Mouse (Mus musculus): ENCODE results near the gene Olfr12.

Gene Olfr12

DNA sequence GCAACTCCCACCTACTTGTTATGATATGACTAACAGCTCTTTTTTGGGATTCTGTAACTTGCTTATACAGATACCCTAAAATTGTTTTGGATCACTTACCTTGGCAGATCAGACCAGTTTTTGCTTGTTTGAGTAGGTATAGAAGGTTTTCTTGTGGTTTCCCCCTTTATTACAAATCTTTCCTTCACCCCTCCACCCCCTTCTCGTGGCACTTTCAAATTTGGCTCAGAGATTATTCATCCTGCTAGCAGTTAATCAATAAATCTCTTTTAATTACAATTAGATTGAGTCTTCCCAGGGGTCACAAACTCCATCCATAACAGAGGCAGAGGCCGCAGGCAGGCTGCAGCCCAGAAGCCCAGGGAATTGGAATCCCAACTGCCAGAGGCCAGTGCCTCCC lies at the start of gene Olfr12:
Gene Olfr12, plus strand, starts transcription at position 301 of the 400 bp plus-strand sequence.
- no peak for TF ChIP-seq CTCF (conservative IDR thresholded peaks at IDR 0.05; ENCODE audit: low read length)
- no peak for TF ChIP-seq POU5F1 (IDR thresholded peaks at IDR 0.05; ENCODE audit: borderline replicate concordance, low read length)
- TF ChIP-seq NANOG (IDR thresholded peaks at IDR 0.05; ENCODE audit: borderline replicate concordance, low read length): no peak
- H3K4me3 ChIP-seq (replicated peaks; ENCODE audit: low read length): no peak within 1 kb of the TSS
- peaks cover 16% of the 10 kb centered on the region for H3K27me3 ChIP-seq (ENCODE audit: insufficient read depth, low read length)
- no peaks in the 10 kb centered on the region for H3K4me1 ChIP-seq (replicated peaks; ENCODE audit: low read depth, low read length)
- H3K36me3 ChIP-seq (ENCODE audit: insufficient read depth, low read length): no peaks in the 10 kb centered on the region
- H3K9me3 ChIP-seq (ENCODE audit: low read length): no peaks in the 10 kb centered on the region

DNA sequence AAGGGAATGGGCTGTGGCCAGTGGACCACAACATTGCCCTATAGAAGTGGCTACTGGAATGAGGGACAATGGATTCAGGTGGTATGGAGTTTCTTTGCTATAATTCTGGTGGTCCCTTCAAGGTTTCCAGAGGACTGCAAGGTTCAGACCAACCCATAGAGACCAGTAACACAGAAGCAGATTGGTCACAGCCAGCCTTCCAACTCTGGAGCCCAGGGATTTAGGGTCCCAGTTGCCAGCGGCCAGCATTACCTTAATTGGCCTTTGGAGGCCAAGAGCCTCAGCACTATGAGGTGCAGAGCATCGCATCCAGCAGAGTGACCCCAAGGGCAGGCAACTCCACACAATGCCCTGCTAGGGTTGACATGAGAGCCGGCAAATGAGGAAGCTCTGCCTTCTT lies 46.6 kb upstream of the Olfr12 start, which contains the start of gene Olfr1413:
Gene Olfr1413, plus strand, starts transcription at position 301 of the 400 bp plus-strand sequence.
- no peaks in the 10 kb centered on the region for H3K4me1 ChIP-seq (replicated peaks; ENCODE audit: low read depth, low read length)
- H3K27me3 ChIP-seq (ENCODE audit: insufficient read depth, low read length): no peaks in the 10 kb centered on the region
- no peaks in the 10 kb centered on the region for H3K36me3 ChIP-seq (ENCODE audit: insufficient read depth, low read length)
- TF ChIP-seq POU5F1 (IDR thresholded peaks at IDR 0.05; ENCODE audit: borderline replicate concordance, low read length) (no peak), CTCF (conservative IDR thresholded peaks at IDR 0.05; ENCODE audit: low read length) (no peak), NANOG (IDR thresholded peaks at IDR 0.05; ENCODE audit: borderline replicate concordance, low read length) (no peak)
- no peak within 1 kb of the TSS for H3K4me3 ChIP-seq (replicated peaks; ENCODE audit: low read length)
- no peaks in the 10 kb centered on the region for H3K9me3 ChIP-seq (ENCODE audit: low read length)

DNA sequence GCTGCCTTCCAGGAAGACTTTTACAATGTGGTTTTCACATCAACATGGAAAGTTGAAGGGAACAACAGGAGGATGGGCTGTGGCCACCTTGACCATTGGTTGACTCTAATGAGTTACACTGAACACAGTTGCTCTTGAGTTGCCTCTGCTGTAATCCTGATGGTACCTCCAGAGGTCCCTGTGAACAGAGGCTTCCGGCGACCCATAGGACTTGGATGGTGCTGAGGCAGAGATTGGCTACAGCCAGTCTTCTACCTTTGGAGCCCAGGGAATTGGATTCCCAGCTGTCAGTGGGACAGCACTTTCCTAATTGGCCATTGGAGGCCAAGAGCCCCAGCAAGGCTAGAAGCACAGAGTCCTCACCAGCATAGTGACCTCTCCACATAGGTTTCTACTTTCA lies 32.1 kb upstream of the Olfr12 start, which contains the start of gene Olfr1412:
Gene Olfr1412, plus strand, starts transcription at position 301 of the 400 bp plus-strand sequence.
- no peaks in the 10 kb centered on the region for H3K27me3 ChIP-seq (ENCODE audit: insufficient read depth, low read length)
- H3K4me1 ChIP-seq (replicated peaks; ENCODE audit: low read depth, low read length): no peaks in the 10 kb centered on the region
- TF ChIP-seq CTCF (conservative IDR thresholded peaks at IDR 0.05; ENCODE audit: low read length) (no peak), NANOG (IDR thresholded peaks at IDR 0.05; ENCODE audit: borderline replicate concordance, low read length) (no peak), POU5F1 (IDR thresholded peaks at IDR 0.05; ENCODE audit: borderline replicate concordance, low read length) (no peak)

DNA sequence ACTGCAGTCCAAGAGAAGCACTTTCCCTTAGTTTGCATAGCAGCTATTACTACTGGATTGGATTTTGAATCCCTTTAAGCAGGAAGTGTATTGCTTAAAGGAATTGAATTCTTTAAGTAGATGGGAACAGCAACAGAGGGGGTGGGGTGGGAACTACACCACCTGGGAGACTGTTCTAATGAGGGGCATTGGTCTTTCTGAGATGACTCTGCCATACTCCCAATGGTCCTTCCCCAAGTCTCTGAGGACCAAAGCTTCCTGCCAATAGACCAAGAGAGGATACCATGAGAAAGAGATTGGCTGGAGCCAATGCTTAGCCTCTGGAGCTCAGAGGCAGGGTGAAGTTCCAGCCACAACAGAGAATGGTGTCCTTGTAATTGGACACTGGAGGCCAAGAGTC lies 23.5 kb upstream of the Olfr12 start, which contains the start of gene Olfr1411:
Gene Olfr1411, plus strand, starts transcription at position 301 of the 400 bp plus-strand sequence.
- Histone ChIP-seq H3K4me1 (replicated peaks; ENCODE audit: low read depth, low read length) (no peaks in the 10 kb centered on the region), H3K9me3 (ENCODE audit: low read length) (no peaks in the 10 kb centered on the region), H3K4me3 (replicated peaks; ENCODE audit: low read length) (no peak within 1 kb of the TSS), H3K27me3 (ENCODE audit: insufficient read depth, low read length) (no peaks in the 10 kb centered on the region), H3K36me3 (ENCODE audit: insufficient read depth, low read length) (no peaks in the 10 kb centered on the region)
- TF ChIP-seq CTCF (conservative IDR thresholded peaks at IDR 0.05; ENCODE audit: low read length) (no peak), POU5F1 (IDR thresholded peaks at IDR 0.05; ENCODE audit: borderline replicate concordance, low read length) (no peak), NANOG (IDR thresholded peaks at IDR 0.05; ENCODE audit: borderline replicate concordance, low read length) (no peak)

More for the DNA sequence above, 32.1 kb upstream of the Olfr12 start, which contains the start of gene Olfr1412:
- H3K36me3 ChIP-seq (ENCODE audit: insufficient read depth, low read length): no peaks in the 10 kb centered on the region
- H3K4me3 ChIP-seq (replicated peaks; ENCODE audit: low read length): no peak within 1 kb of the TSS
- H3K9me3 ChIP-seq (ENCODE audit: low read length): peaks cover 11% of the 10 kb centered on the region

DNA sequence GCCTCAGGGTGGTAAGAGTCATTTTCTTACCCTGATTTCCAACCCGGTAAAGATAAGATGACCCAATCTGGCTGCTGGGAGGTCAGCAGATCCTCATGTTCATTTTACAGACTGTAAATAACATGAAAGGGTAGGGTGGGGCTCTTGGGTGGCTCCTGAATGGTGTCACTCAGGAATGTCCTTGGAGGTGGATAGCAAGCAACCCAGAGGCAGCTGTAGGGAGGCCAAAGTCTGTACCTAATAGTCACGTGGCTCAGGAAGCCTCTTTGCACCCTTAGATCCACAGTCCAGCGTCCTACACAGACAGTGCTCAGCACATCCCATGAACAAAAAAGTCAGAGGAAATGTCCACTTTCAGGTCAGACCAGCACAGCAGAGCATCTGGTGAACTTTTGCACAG lies 21.6 kb upstream of the Olfr12 start:
- H3K4me3 ChIP-seq (replicated peaks; ENCODE audit: low read length): no peak overlapping the region
- no peaks in the 10 kb centered on the region for H3K27me3 ChIP-seq (ENCODE audit: insufficient read depth, low read length)
- TF ChIP-seq CTCF (conservative IDR thresholded peaks at IDR 0.05; ENCODE audit: low read length) (no peak), NANOG (IDR thresholded peaks at IDR 0.05; ENCODE audit: borderline replicate concordance, low read length) (no peak), POU5F1 (IDR thresholded peaks at IDR 0.05; ENCODE audit: borderline replicate concordance, low read length) (no peak)
- H3K9me3 ChIP-seq (ENCODE audit: low read length): no peaks in the 10 kb centered on the region
- H3K36me3 ChIP-seq (ENCODE audit: insufficient read depth, low read length): no peaks in the 10 kb centered on the region
- no peaks in the 10 kb centered on the region for H3K4me1 ChIP-seq (replicated peaks; ENCODE audit: low read depth, low read length)

DNA sequence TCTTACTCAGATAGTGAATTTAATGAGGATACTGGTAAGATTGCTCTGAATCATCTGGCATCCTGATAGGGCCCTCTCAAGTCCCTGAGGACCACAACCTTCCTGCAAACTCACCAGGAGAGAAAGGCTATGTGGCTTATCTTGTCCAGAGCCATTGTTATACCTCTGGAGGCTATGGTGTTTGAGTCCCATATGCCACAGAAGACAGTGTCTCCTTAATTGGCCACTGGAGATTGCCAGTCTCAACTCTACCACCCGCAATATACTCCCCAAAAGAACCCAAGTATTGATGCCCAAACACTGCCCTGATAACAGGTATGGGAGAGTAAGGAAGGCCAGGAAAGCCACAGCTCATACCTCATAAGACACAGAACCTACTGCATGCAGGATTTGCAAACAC lies 12.1 kb upstream of the Olfr12 start, which contains the start of gene Olfr1410:
Gene Olfr1410, plus strand, starts transcription at position 301 of the 400 bp plus-strand sequence.
- no peak for TF ChIP-seq NANOG (IDR thresholded peaks at IDR 0.05; ENCODE audit: borderline replicate concordance, low read length)
- TF ChIP-seq POU5F1 (IDR thresholded peaks at IDR 0.05; ENCODE audit: borderline replicate concordance, low read length): no peak
- no peak for TF ChIP-seq CTCF (conservative IDR thresholded peaks at IDR 0.05; ENCODE audit: low read length)
- no peak within 1 kb of the TSS for H3K4me3 ChIP-seq (replicated peaks; ENCODE audit: low read length)
- no peaks in the 10 kb centered on the region for H3K9me3 ChIP-seq (ENCODE audit: low read length)
- H3K36me3 ChIP-seq (ENCODE audit: insufficient read depth, low read length): no peaks in the 10 kb centered on the region
- no peaks in the 10 kb centered on the region for H3K4me1 ChIP-seq (replicated peaks; ENCODE audit: low read depth, low read length)
- H3K27me3 ChIP-seq (ENCODE audit: insufficient read depth, low read length): 0 out of 2 replicates have a peak, but pooled peaks cover 8% of the 10 kb centered on the region

DNA sequence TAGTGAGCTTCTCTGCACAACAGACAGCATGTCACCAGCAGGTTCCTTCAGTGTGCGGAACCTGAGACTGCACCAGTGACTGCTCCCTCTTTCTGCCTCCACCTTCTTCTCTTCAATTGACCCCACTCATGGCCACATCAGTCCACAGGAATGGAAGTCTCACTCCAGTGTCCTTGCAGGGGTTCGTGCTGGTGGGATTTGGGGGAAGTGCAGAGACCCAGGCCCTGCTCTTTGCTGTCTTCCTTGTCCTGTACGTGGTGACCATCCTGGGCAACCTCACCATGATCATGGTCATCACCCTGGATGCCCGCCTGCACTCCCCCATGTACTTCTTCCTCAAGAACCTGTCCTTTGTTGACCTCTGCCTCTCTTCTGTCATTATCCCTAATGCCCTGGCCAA lies 9.9 kb upstream of the Olfr12 start:
- no peaks in the 10 kb centered on the region for H3K36me3 ChIP-seq (ENCODE audit: insufficient read depth, low read length)
- TF ChIP-seq POU5F1 (IDR thresholded peaks at IDR 0.05; ENCODE audit: borderline replicate concordance, low read length): no peak
- no peak for TF ChIP-seq NANOG (IDR thresholded peaks at IDR 0.05; ENCODE audit: borderline replicate concordance, low read length)
- TF ChIP-seq CTCF (conservative IDR thresholded peaks at IDR 0.05; ENCODE audit: low read length): no peak
- H3K27me3 ChIP-seq (ENCODE audit: insufficient read depth, low read length): peaks cover 17% of the 10 kb centered on the region; the same call in 1 of the 2 replicates
- H3K4me1 ChIP-seq (replicated peaks; ENCODE audit: low read depth, low read length): no peaks in the 10 kb centered on the region
- H3K4me3 ChIP-seq (replicated peaks; ENCODE audit: low read length): no peak overlapping the region
- no peaks in the 10 kb centered on the region for H3K9me3 ChIP-seq (ENCODE audit: low read length)

DNA sequence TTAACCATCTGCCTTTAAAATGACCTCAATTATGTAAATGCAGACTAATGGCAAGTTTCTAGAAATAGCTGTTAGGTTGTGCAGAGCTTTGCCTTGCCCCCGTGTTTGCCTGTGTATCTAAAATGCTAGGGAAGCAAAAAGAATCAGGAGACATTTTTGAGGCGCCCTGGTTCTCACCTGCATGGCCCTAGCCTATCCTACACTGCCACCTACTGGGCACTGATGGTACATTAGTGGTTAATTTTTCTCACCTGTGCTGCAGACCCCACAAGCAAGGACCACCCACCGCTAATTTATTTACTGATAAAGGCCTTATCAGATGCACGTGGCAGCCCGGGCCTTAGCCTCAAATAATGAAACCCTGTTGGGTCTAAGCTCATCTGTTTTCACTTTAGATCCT lies 6.6 kb upstream of the Olfr12 start:
- H3K9me3 ChIP-seq (ENCODE audit: low read length): no peaks in the 10 kb centered on the region
- peak; percentile 71 for TF ChIP-seq CTCF (conservative IDR thresholded peaks at IDR 0.05; ENCODE audit: low read length)
- no peak for TF ChIP-seq NANOG (IDR thresholded peaks at IDR 0.05; ENCODE audit: borderline replicate concordance, low read length)
- H3K36me3 ChIP-seq (ENCODE audit: insufficient read depth, low read length): no peaks in the 10 kb centered on the region
- no peak overlapping the region for H3K4me3 ChIP-seq (replicated peaks; ENCODE audit: low read length)
- H3K4me1 ChIP-seq (replicated peaks; ENCODE audit: low read depth, low read length): no peaks in the 10 kb centered on the region
- H3K27me3 ChIP-seq (ENCODE audit: insufficient read depth, low read length): peaks cover 17% of the 10 kb centered on the region; the same call in 1 of the 2 replicates

DNA sequence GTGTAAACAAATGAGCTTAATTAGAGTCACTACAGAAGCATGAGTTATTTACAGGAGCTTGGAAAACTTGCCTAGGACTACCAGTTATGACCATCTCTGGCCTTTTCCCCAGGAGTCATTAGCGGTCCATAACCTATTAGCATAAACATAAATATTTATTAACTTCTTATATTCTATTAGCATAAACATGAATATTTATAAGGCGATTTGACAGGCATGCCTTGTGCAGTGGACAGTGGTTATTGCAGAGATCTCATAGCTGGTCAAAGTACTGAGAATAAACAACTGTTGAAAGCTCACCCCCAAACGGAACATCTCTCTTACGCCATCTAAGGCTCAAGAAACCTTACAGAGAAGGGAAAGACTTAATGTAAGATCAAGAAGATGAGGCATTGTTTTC lies 4.4 kb upstream of the Olfr12 start:
- Histone ChIP-seq H3K4me1 (replicated peaks; ENCODE audit: low read depth, low read length) (no peaks in the 10 kb centered on the region), H3K4me3 (replicated peaks; ENCODE audit: low read length) (no peak overlapping the region), H3K36me3 (ENCODE audit: insufficient read depth, low read length) (no peaks in the 10 kb centered on the region), H3K27me3 (ENCODE audit: insufficient read depth, low read length) (peaks cover 21% of the 10 kb centered on the region; the same call in 1 of the 2 replicates), H3K9me3 (ENCODE audit: low read length) (no peaks in the 10 kb centered on the region)
- TF ChIP-seq NANOG (IDR thresholded peaks at IDR 0.05; ENCODE audit: borderline replicate concordance, low read length) (no peak), CTCF (conservative IDR thresholded peaks at IDR 0.05; ENCODE audit: low read length) (no peak), POU5F1 (IDR thresholded peaks at IDR 0.05; ENCODE audit: borderline replicate concordance, low read length) (no peak)

Measured in E14TG2a.4 (cell line).